Mouse (Mus musculus): ENCODE data around the gene Klhl40. TPM values are rescaled to one million over a fixed set of nuclear protein-coding genes. Genes with fewer than 3 reads are reported as not detected.

The Klhl40 gene
- polyA plus RNA-seq, 1 experiment from 2014 or later = 1.5 TPM

GRCm38 (mm10) chr9:121819073-121819770 lies 41.8 kb downstream of the Klhl40 start:
- no peak overlapping the region for H3K4me3 ChIP-seq (ENCODE audit: low read depth, low read length)
- WGBS (ENCODE audit: insufficient replicate concordance) = 67% methylated on average over 9 of the region's 9 CpGs
- H3K9me3 ChIP-seq (replicated peaks; ENCODE audit: control insufficient read depth, low read length) = no peaks in the 10 kb centered on the region
- H3K4me2 ChIP-seq (ENCODE audit: low read depth, low read length) = no peak overlapping the region
- H3K4me1 ChIP-seq (ENCODE audit: control insufficient read depth, low read depth, low read length) = no peaks in the 10 kb centered on the region
- no peaks in the 10 kb centered on the region for H3K27me3 ChIP-seq (ENCODE audit: control insufficient read depth, insufficient read depth, low read depth, low read length)
- H3K9ac ChIP-seq (ENCODE audit: low read depth, low read length) = no peak overlapping the region
- ATAC-seq (ENCODE audit: low read depth) = no peak
- H3K36me3 ChIP-seq (ENCODE audit: control insufficient read depth, insufficient read depth) = no peaks in the 10 kb centered on the region
- H3K27ac ChIP-seq (ENCODE audit: low read length) = no peak overlapping the region

GRCm38 (mm10) chr9:121819771-121820471 lies 42.5 kb downstream of the Klhl40 start:
- no peak for ATAC-seq (ENCODE audit: low read depth)
- no peaks in the 10 kb centered on the region for H3K36me3 ChIP-seq (ENCODE audit: control insufficient read depth, insufficient read depth)
- H3K4me1 ChIP-seq (ENCODE audit: control insufficient read depth, low read depth, low read length) = no peaks in the 10 kb centered on the region
- no peak overlapping the region for H3K9ac ChIP-seq (ENCODE audit: low read depth, low read length)
- no peaks in the 10 kb centered on the region for H3K9me3 ChIP-seq (replicated peaks; ENCODE audit: control insufficient read depth, low read length)
- H3K27ac ChIP-seq (ENCODE audit: low read length) = no peak overlapping the region
- WGBS (ENCODE audit: insufficient replicate concordance) = 45% methylated on average over 7 of the region's 7 CpGs
- no peak overlapping the region for H3K4me2 ChIP-seq (ENCODE audit: low read depth, low read length)
- no peak overlapping the region for H3K4me3 ChIP-seq (ENCODE audit: low read depth, low read length)
- H3K27me3 ChIP-seq (ENCODE audit: control insufficient read depth, insufficient read depth, low read depth, low read length) = no peaks in the 10 kb centered on the region

GRCm38 (mm10) chr9:121820765-121821164 lies 43.4 kb downstream of the Klhl40 start:
- H3K27me3 ChIP-seq (ENCODE audit: control insufficient read depth, insufficient read depth, low read depth, low read length) = no peaks in the 10 kb centered on the region
- ATAC-seq (ENCODE audit: low read depth) = no peak
- H3K36me3 ChIP-seq (ENCODE audit: control insufficient read depth, insufficient read depth) = no peaks in the 10 kb centered on the region
- no peak overlapping the region for H3K4me2 ChIP-seq (ENCODE audit: low read depth, low read length)
- H3K9me3 ChIP-seq (replicated peaks; ENCODE audit: control insufficient read depth, low read length) = no peaks in the 10 kb centered on the region
- no peak overlapping the region for H3K4me3 ChIP-seq (ENCODE audit: low read depth, low read length)
- no peak overlapping the region for H3K9ac ChIP-seq (ENCODE audit: low read depth, low read length)
- no peaks in the 10 kb centered on the region for H3K4me1 ChIP-seq (ENCODE audit: control insufficient read depth, low read depth, low read length)
- H3K27ac ChIP-seq (ENCODE audit: low read length) = no peak overlapping the region
- 45% methylated on average over 5 of the region's 5 CpGs for WGBS (ENCODE audit: insufficient replicate concordance)

- H3K4me3 ChIP-seq (ENCODE audit: low read depth, low read length) = no peak overlapping the region
- WGBS (ENCODE audit: insufficient replicate concordance) = 54% methylated on average over 6 of the region's 6 CpGs
- ATAC-seq (ENCODE audit: low read depth) = no peak
- no peak overlapping the region for H3K9ac ChIP-seq (ENCODE audit: low read depth, low read length)
- no peaks in the 10 kb centered on the region for H3K36me3 ChIP-seq (ENCODE audit: control insufficient read depth, insufficient read depth)
- no peaks in the 10 kb centered on the region for H3K27me3 ChIP-seq (ENCODE audit: control insufficient read depth, insufficient read depth, low read depth, low read length)
- H3K4me2 ChIP-seq (ENCODE audit: low read depth, low read length) = no peak overlapping the region
- no peaks in the 10 kb centered on the region for H3K4me1 ChIP-seq (ENCODE audit: control insufficient read depth, low read depth, low read length)
- no peaks in the 10 kb centered on the region for H3K9me3 ChIP-seq (replicated peaks; ENCODE audit: control insufficient read depth, low read length)
- H3K27ac ChIP-seq (ENCODE audit: low read length) = no peak overlapping the region
Measured at GRCm38 (mm10) chr9:121822585-121822991, 45.2 kb downstream of the Klhl40 start.

GRCm38 (mm10) chr9:121823051-121823450 lies 45.6 kb downstream of the Klhl40 start:
- 59% methylated on average over 1 of the region's 1 CpGs for WGBS (ENCODE audit: insufficient replicate concordance)
- Histone ChIP-seq H3K4me1 (ENCODE audit: control insufficient read depth, low read depth, low read length) (no peaks in the 10 kb centered on the region), H3K9ac (ENCODE audit: low read depth, low read length) (no peak overlapping the region)

GRCm38 (mm10) chr9:121823991-121824390 lies 46.6 kb downstream of the Klhl40 start:
- H3K4me1 ChIP-seq (ENCODE audit: control insufficient read depth, low read depth, low read length) = no peaks in the 10 kb centered on the region
- H3K27me3 ChIP-seq (ENCODE audit: control insufficient read depth, insufficient read depth, low read depth, low read length) = no peaks in the 10 kb centered on the region
- H3K9ac ChIP-seq (ENCODE audit: low read depth, low read length) = no peak overlapping the region
- no peak overlapping the region for H3K4me2 ChIP-seq (ENCODE audit: low read depth, low read length)
- no peak overlapping the region for H3K4me3 ChIP-seq (ENCODE audit: low read depth, low read length)
- H3K27ac ChIP-seq (ENCODE audit: low read length) = no peak overlapping the region
- no peaks in the 10 kb centered on the region for H3K9me3 ChIP-seq (replicated peaks; ENCODE audit: control insufficient read depth, low read length)
- H3K36me3 ChIP-seq (ENCODE audit: control insufficient read depth, insufficient read depth) = no peaks in the 10 kb centered on the region
- WGBS (ENCODE audit: insufficient replicate concordance) = 64% methylated on average over 7 of the region's 7 CpGs
- no peak for ATAC-seq (ENCODE audit: low read depth)

More at GRCm38 (mm10) chr9:121823051-121823450, 45.6 kb downstream of the Klhl40 start:
- no peak for ATAC-seq (ENCODE audit: low read depth)
- H3K27me3 ChIP-seq (ENCODE audit: control insufficient read depth, insufficient read depth, low read depth, low read length) = no peaks in the 10 kb centered on the region
- H3K4me2 ChIP-seq (ENCODE audit: low read depth, low read length) = no peak overlapping the region
- H3K9me3 ChIP-seq (replicated peaks; ENCODE audit: control insufficient read depth, low read length) = no peaks in the 10 kb centered on the region
- no peak overlapping the region for H3K4me3 ChIP-seq (ENCODE audit: low read depth, low read length)
- H3K27ac ChIP-seq (ENCODE audit: low read length) = no peak overlapping the region
- no peaks in the 10 kb centered on the region for H3K36me3 ChIP-seq (ENCODE audit: control insufficient read depth, insufficient read depth)

GRCm38 (mm10) chr9:121826356-121826755 lies 48.9 kb downstream of the Klhl40 start:
- Histone ChIP-seq H3K36me3 (ENCODE audit: control insufficient read depth, insufficient read depth) (no peaks in the 10 kb centered on the region), H3K4me1 (ENCODE audit: control insufficient read depth, low read depth, low read length) (no peaks in the 10 kb centered on the region), H3K9me3 (replicated peaks; ENCODE audit: control insufficient read depth, low read length) (no peaks in the 10 kb centered on the region), H3K27ac (ENCODE audit: low read length) (no peak overlapping the region), H3K4me3 (ENCODE audit: low read depth, low read length) (no peak overlapping the region), H3K9ac (ENCODE audit: low read depth, low read length) (no peak overlapping the region), H3K27me3 (ENCODE audit: control insufficient read depth, insufficient read depth, low read depth, low read length) (no peaks in the 10 kb centered on the region), H3K4me2 (ENCODE audit: low read depth, low read length) (no peak overlapping the region)
- no peak for ATAC-seq (ENCODE audit: low read depth)
- WGBS (ENCODE audit: insufficient replicate concordance) = 60% methylated on average over 3 of the region's 3 CpGs

GRCm38 (mm10) chr9:121828314-121828713 lies 50.9 kb downstream of the Klhl40 start:
- Histone ChIP-seq H3K27ac (ENCODE audit: low read length) (no peak overlapping the region), H3K9ac (ENCODE audit: low read depth, low read length) (no peak overlapping the region), H3K4me2 (ENCODE audit: low read depth, low read length) (no peak overlapping the region), H3K27me3 (ENCODE audit: control insufficient read depth, insufficient read depth, low read depth, low read length) (no peaks in the 10 kb centered on the region), H3K4me1 (ENCODE audit: control insufficient read depth, low read depth, low read length) (no peaks in the 10 kb centered on the region), H3K4me3 (ENCODE audit: low read depth, low read length) (no peak overlapping the region), H3K9me3 (replicated peaks; ENCODE audit: control insufficient read depth, low read length) (no peaks in the 10 kb centered on the region), H3K36me3 (ENCODE audit: control insufficient read depth, insufficient read depth) (no peaks in the 10 kb centered on the region)
- ATAC-seq (ENCODE audit: low read depth) = no peak
- WGBS (ENCODE audit: insufficient replicate concordance) = 37% methylated on average over 6 of the region's 6 CpGs

- H3K4me1 ChIP-seq (ENCODE audit: control insufficient read depth, low read depth, low read length) = no peaks in the 10 kb centered on the region
- H3K36me3 ChIP-seq (ENCODE audit: control insufficient read depth, insufficient read depth) = no peaks in the 10 kb centered on the region
- no peak overlapping the region for H3K4me2 ChIP-seq (ENCODE audit: low read depth, low read length)
- 44% methylated on average over 7 of the region's 7 CpGs for WGBS (ENCODE audit: insufficient replicate concordance)
- no peaks in the 10 kb centered on the region for H3K9me3 ChIP-seq (replicated peaks; ENCODE audit: control insufficient read depth, low read length)
- no peak overlapping the region for H3K27ac ChIP-seq (ENCODE audit: low read length)
- no peak for ATAC-seq (ENCODE audit: low read depth)
- no peak overlapping the region for H3K4me3 ChIP-seq (ENCODE audit: low read depth, low read length)
- no peak overlapping the region for H3K9ac ChIP-seq (ENCODE audit: low read depth, low read length)
- H3K27me3 ChIP-seq (ENCODE audit: control insufficient read depth, insufficient read depth, low read depth, low read length) = no peaks in the 10 kb centered on the region
Measured at GRCm38 (mm10) chr9:121829270-121829992, 52.0 kb downstream of the Klhl40 start.

Measured in liver, embryonic 16.5 days (tissue).